Mouse (Mus musculus) layer of hippocampus, adult 9-11 months (tissue): Measurements from ENCODE around the gene Grm5.

Source experiments
- DNase-seq: peaks from one replicate; pipeline ENCODE4 v3.0.0; 2022

The Grm5 gene

DNA sequence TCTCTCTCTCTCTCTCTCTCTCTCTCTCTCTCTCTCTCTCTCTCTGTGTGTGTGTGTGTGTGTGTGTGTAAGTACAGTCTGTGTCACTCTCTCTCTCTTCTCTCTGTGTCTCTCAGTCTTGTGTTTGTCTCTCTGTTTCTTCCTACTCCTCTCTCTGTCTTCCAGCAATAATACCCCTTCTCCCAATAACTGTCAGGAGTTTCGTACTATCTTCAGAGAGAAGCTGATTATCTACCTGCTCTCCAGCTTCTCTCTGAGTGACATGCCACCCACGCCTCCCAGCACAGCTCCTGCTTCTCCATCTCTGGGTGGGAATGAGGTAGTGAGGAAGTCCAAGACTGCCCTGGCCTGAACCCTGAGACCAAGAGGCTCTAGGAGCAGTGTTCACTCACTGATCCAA lies at the start of gene Grm5:
Gene Grm5, plus strand, starts transcription at position 301 of the 400 bp plus-strand sequence.
- no peak for DNase-seq

DNA sequence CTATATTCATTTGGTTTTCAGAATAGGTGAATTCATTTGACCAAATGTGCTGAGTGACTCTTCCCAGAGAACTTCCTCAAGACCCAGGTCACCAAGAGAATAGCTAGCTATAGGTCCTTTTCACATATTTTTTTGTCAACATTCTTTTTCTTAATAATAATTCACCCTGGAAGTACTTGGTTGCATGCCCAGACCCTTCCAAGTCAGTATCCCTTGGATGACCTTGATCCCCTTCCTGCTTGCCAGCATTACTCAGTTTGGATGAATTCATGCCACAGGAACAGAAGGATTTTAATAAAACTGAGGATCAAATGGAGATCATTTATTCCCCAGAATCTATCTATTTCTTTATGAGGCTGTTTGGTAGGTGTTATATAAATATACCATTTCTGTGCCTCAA lies 44.9 kb upstream of the Grm5 start:
- DNase-seq, result no peak

DNA sequence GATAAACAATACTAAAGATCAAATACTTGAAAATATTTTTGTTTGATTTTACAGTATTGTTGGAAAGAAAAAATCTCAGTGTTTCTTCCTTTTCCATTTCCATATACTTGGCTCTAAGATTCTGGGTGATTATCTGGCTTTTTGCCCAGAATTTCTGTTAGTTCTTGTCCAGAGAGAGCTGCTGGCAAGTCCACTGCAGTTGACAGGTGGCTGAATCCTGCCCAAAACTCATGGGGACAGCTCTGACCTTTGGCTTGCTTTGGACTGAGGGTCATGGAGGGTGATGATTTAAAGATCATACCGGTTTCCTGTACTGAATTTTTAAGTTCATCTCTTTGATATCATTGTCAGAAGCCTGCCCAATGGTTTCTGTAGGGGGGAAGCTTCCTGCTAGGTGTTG lies 18.7 kb upstream of the Grm5 start:
- no peak for DNase-seq

DNA sequence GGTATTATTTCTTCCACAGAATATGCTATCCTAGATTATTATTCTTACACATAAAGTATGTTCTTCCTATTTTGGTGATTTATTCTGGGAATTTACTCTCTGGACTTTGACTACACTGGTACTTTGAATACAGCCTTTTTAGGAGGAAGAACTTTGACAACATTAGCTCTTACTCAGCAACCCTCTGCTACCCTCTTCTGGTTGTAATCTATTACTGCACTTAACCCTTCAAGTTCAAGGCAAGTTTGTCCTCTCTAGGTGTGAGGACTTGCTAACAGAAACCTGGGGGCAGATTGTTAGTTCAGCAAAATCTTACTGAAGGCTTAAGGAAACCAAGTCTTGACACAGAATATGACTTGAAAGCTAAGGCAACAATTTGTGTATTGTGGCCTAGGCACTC lies 17.5 kb upstream of the Grm5 start:
- DNase-seq, result no peak

DNA sequence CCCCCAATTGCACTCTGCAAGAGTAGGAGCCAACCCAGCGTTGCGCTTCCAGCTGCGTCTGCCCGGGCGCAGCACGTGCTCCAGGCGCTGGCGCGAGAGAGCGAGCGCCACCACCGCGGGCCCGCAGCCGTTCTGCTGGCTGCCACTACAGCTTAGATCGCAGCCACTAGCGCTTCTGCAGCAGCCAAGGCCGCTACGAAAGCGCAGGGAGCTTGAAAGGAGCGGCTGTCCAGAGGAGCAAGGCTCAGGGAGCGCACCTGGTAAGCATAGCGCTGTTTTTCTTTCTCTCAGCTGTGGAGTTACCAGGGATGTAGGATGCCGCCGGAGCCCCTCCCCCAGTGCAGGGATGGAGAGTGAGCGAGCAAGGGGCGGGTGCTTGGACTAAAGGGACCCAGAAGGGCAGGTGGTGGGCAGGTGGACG lies 323 bp downstream of the Grm5 start:
- DNase-seq, result peak; percentile 59

DNA sequence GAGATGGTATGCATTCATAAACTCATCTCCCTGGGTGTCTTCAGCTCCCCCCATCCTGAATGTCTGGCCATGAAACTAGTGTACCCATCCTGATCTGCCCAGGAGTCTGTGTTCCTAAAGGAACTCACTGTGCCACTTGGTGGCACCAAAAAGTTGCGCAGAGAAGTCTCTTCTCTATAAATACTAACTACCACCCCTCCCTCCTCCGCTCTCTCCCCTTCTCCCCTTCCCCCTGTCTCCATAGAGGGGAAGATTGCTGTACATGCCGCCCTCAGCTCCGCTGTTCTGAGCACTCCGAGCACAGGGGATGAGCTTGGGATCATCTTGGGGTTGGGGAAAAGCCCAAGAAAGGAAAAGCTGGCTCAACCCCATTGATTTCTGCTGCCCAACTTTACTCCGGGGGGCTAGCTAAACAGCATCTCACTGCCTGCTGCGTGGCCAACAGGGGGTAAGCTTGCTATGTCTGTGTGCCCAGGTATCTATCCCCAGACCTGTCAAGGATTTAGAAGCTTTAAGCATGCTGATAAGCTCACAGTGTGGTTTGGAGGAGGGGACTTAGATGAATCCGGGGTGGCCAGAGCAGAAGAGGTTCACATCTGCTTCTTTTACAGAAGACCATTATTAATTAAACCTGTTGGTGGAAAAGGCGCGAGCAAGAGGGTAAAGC lies 2.4 kb downstream of the Grm5 start:
- peak; percentile 75 for DNase-seq

DNA sequence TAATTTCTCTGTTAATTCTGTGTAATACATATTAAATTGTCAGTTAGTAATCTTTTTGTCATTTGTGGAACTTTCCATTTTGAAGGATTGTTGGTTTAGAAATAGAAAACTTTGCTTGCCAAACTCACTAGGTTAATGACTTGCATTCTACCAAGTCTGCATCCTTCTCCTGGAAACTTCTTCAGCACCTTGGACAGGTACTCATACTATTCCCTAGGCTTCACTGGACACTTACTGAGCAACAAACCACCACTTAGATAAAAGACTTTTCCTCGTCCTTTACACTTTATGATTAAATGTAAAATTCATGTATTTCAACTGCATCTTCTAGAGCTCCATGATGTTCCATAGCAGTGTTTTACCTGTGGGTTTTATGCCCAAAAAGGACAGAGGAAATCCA lies 4.0 kb downstream of the Grm5 start:
- DNase-seq, result no peak

DNA sequence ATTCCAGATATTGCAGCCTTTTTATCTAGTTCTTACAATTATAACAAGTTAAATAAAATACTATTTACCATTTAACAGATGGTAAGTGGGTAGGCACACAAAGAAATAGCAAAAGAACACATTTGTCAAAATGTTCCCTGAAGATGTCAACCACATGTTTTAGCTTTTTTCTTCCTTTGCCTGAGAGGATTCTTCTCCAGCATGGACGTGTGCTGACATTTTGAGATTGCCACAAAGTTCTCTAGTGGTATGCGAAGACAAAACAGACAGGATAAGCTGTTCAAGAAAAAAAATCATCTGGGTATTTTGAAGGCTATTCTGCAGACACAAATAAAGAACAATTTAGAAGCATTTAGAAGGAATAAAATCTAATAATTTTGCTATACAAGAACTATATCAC lies 42.3 kb downstream of the Grm5 start:
- DNase-seq, result no peak

DNA sequence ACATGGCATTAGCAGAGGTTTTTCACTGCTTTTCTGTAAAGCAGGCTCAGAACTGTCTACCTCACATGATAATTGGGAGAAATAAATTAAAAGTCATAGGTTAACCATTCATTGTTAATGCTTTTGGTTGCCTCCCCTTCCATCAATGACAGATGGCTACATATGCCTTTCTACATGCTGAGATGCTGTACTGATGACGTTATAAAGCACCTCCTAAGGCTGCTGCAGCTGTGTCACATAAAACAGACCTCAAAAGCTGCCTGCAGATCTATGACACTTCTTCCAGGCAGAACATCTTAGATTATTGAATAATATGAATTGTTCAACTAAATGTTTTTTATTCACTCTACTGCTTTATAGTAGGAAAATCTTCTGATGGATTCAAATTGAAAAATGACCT lies 51.6 kb downstream of the Grm5 start:
- DNase-seq, result no peak

DNA sequence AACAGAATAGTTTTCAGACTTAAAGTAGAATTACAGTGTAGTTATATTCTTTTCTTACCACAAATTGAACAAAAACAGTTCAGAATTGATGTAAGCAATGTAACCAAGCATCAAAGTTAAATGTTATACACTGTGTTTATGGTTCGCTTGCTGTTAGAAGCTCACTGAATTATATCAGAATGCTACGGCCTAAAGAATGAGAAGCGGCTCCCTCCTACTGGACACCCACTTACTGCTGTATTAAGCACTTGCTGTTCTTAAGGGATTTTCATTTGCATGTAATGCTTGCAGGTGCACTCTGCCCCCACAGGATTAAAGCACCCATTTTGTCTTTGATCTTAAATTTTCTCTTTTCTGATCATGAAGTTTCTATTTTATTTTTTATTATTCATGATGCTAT lies 66.6 kb downstream of the Grm5 start:
- DNase-seq, result no peak

DNA sequence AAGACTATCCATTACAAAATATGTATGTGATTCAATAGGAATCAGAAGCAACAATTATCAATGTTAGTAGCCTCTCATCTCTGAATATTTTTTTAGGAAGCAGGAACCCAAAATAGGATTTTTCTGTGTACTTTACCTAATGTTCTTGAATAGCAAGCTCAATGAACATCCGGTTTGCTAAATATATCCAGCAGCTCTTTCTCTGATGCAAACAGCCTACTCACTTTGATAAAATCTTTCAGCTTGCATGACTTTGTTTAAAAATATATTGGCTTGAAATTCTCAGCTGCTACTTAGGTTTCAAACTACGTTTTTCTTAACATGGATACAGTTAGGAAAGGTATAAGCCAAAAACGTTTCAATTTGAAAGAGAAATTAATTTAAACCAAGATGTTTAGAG lies 77.8 kb downstream of the Grm5 start:
- DNase-seq, result no peak

DNA sequence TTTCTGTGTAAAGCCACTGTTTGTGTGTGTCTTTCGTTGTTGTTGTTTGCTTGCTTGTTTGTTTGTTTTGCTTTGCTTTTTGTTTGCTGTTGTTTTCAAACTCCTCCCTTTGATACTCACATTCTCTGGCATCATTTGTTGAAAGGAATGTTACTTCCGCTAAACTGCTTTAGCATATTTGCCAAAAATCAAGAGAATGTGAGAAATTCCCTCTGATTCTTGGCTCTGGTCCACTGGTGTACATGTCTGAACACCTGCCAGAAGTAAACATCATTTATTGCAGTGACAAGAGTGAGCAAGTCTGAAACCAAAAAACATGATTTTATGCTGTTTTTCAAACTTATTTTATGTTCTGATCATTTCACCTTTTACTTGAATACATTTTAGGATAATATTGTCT lies 80.1 kb downstream of the Grm5 start:
- DNase-seq, result no peak

DNA sequence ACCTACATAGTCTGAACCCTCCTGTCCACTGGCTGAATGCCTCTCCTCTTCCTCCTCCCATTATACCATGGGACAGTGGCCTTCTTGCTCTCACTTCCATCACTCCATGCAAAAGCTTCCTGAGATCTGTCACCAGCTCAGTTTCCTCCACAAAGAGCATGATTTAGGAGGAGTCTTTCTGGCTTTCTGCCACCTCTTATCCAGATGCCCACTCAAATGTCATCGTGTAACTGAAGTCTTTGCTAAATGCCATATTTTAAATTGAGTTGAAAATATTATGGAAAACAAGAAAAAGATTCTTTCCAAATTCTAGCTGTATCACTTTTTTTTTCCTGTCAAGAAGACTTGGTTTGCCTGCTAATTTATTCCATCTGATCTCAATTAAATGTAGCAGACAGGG lies 132.4 kb downstream of the Grm5 start:
- DNase-seq, result peak; percentile 41

DNA sequence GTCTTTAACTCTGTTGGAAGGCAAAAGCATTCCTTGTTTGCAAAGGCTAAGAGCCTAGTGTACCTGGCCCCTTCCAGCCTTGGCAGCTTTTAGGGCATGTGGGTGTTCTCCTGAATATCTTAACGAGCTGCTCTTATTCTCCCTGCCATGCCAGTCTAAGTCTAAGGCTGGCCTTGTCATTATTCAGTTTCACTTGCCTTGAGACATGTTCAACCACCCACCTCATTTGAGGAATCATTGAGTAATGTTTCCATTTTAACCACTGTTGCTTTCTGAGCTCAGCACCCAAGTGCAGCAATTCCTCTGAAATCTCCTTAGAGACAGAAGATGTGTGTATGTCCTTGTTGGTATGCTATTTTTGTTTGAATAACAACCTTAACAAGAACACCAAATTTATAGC lies 134.7 kb downstream of the Grm5 start:
- no peak for DNase-seq

DNA sequence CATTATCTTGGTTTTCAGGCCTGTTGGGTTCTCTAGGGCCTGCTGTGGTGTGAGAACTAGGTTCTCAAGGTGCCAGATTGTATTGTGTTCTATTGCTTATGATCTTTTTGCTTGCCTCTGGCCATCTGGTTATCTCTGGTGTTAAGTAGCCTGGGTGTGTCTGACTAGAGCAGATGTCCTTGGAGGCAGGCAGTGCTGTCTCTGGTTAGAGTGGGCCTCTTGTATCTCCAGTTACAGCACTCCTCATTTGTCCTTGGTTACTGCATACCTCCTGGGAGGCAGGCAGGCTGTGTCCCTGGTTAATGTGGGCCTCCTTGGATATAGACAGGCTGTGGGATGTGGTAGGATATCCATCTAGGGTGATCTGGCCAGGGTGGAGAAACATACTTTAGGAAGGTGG lies 150.5 kb downstream of the Grm5 start:
- no peak for DNase-seq

DNA sequence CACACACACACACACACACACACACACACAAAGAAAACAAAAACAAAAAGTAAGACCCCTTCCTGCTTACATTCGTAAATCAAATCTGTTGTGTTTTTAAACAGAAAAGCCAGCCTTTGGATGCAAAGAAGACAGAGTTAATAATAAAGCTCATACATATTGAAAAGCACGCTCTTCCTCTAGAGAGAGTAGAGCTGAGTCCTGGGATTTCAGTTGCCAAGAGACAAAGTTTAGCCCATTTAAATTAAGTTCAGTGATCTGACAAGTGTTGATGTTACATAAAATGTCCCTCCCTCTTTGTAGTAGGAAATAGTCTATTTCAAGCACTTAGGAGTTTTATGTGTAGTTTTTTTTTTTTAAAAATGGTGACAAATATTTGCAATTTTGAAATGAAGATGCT lies 178.0 kb downstream of the Grm5 start:
- no peak for DNase-seq

DNA sequence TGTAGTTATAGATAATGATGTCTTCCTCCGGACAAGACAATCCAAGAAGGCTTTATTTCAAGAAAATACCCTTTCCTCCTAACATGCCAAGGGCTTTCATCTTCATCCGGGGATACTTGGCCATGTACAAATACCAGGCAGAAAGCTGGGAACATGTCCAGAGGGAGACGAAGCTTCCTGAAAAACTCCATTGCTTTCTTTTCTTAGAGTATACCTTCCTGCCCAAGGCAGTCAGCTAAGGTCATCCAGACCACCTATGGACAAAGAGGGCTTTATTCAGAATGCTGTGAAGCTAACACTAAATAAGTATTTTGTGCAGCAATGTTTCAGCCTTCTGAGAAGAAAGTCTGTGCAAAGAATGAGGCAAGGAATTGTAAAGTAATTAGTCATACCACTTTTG lies 178.4 kb downstream of the Grm5 start:
- no peak for DNase-seq

DNA sequence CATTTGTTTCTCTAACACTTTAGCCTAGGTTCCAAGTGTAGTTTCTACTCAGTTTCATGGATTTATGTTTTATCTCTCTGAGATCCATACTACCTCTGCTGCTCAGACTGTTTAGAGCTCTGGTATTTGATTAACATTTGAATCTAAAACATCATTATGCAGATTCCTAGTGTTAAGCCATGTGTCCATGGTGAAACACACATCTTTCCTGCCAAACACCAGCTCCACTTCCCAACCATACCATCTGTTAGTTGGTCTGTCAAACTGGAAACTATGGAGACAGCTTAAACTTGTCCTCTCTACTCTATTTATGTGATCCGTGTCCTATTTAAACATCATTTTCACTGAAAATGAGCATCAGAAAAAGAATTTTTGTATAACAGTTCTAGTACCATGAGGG lies 203.6 kb downstream of the Grm5 start:
- DNase-seq, result peak; percentile 76

DNA sequence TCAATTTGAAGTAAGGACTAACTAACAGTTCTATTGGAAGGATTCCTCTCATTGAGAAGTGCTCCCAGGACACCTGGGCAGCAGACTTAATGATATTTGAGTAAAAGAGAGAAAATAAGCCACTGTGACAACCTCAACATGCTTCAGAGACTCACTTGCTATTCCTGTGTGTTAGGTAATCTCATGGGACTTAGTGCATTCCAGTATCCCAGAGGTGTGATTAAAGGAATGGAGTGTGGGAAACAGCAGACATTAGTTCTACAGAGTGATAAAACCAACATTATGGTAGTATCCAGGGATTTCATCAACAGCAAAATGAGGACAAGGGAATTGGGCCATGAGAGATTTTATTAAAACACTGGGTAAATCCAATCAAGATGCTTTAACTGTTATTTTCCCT lies 205.0 kb downstream of the Grm5 start:
- no peak for DNase-seq

DNA sequence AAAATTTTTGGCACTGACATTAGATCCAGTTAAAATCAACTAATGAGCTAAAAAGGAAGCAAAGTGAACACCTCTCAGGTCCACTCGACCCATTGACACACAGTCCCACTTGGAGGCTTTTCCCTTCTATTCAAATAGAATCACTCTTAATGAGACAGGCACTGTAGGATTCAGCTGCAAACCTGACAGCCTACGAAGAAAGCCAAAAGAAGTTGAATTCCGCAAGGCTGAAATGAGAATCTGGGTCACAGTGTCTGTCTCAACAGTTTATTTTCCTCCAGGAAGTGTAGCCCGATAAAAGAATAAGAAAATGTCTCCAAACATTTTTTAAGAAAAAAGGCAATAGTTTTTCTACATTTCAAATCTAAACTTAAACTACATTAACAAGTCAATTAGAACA lies 209.9 kb downstream of the Grm5 start:
- DNase-seq, result no peak

DNA sequence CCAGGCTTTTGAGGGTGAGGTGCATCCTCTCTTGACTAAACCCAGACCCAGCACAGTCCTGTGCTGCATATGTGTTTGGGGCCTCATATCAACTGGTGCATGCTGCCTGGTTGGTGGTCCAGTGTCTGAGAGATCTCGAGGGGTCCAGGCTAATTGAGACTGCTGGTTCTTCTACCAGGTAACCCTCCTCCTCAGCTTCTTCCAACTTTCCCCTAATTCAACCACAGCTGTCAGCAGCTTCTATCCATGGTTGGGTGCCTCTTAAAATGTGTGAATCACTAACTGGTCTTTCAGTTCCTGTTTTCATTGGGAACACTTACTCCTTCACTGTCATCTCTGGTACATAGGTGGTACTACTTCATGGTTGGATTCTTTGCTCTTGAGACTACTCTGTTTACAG lies 240.9 kb downstream of the Grm5 start:
- no peak for DNase-seq

DNA sequence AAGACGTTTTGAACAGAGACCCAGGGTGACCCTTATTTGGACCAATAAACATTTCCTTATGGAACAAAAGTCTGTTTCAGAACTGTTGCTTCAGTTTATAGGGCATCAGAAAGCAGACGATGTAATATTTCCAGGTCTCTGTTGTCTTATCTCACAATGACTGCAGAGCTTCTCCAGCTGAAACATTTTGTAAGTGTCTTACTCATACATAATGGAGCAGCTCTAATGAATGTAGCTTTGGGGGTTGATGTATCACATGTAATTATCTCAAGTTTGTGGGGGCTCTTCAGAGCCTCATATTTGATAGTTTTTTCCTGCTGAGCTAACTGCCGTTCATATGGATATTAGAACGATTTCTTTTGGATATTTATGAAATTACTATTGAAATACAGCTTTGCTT lies 250.7 kb downstream of the Grm5 start:
- DNase-seq, result no peak

DNA sequence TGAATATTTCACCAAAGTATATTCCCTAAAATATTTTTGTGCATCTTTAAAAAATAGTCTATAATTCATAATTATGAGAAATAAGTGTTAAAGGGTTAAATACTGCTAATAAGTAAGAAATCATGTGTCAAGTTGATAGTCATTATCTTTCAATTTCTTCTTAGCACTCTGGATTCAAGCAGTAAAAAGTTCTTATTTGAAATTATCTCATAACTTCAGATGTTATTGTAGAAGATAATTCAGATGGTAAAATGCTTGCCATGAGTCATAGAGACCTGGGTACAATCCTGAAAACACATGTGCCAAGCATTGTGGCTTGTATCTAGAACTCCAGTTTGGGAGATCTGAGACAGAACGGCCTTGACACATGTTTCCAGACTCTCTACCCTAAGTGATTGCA lies 254.6 kb downstream of the Grm5 start:
- DNase-seq, result no peak

DNA sequence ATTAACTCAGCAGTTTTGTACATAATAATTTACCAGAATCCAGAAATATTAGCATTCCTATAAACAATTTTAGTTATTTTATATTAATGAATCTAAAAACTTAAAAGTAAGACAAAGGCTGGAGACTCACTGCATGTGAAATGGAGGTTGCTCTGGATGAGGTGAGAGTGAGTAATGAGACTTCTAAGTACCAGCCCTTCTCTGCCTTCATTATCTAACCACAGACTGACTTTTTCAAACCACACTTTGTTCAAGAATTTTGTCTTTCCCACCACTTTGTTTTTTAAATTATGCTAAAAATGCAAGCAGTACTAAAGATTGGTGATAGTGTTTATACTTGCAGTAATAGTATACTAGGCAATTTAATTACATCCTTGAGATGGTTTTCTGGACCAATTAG lies 259.5 kb downstream of the Grm5 start:
- no peak for DNase-seq

DNA sequence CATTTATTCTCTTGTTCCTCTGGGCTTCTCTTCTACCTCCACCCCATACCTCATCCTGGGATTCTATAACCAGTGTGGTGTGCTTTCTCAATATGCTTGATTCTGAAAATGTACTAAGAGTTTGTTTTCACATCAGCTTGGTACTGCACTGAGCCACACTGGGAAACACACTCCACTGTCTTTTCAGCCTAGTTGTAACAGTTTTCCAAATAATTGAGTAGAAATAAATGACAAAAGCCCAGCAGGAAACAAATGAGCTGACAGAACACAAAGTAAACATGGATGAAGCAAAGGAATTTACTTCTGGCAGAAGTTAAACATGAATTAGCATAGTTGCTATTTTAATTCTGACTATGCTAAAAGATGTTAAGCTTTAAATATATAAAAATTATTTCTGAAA lies 262.1 kb downstream of the Grm5 start:
- no peak for DNase-seq

DNA sequence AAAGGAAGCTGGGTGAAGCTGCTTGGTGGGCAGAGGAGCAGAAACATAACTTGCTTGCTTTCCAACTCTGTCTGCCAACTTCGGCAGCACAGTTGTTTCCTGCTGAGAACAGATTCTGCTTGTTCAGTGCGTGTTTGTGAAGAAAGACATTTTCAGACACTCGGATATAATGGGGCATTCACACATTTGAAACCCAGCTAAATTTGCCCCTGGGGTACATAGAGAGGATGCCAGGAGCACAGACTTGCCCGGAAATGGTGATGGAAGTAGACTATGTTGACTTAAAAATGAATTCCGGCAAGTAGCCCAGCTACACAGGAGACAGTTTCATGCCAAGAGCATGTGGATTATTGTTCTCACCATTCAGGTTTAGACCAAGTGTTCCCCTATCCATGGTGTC lies 342.0 kb downstream of the Grm5 start:
- DNase-seq, result peak; percentile 84
